8 mouse cellular contexts compared by ENCODE assay signal in the genomic region with DNA sequence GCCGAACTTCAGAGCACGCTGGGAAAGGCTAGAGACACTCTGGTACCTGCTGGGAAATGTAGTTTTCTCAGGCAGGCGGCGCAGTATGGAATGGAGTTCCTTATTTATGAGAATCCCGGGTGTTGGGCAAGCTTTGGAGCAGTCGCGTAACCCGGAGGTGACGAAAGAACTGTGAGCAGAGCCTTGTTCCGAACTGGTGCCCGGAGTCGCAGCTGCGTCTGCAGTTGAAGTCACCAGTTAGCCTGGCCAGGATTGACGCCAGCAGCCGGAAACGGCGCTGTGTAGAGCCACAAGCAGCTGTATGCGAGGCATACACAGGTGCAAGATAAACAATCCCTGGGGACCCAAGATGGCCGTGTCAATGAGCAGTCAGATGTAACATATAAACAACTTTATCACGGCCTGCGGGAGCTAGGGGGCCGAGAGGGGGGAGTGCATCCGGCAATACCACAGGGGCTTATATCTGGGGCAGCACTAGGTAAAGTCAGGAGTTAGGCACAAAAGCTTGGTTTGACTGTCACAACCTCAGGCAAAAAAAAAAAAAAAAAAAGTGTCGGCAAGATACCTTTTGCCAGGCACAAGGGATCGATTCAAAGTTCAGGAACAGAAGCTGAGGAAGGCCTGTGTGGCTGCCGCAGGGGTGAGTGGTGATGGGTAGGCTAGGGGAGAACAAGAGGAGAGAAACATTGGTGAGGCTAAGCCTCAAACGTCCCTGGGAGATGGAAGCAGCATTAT. TPM values are rescaled to one million over a fixed set of nuclear protein-coding genes. Genes with fewer than 3 reads are reported as not detected.
A peak's percentile ranks its signal among the peaks of the same experiment; 100 is the strongest.
DNase-seq lines count a peak whose midpoint lies in the region; ATAC-seq and TF ChIP-seq lines count a peak whose summit lies in the region.

TSS of gene Neil1 (minus strand) at position 162 of the 735 bp plus-strand sequence.

- H3K27me3 ChIP-seq in embryonic facial prominence, embryonic 14.5 days (replicated peaks; ENCODE audit: control insufficient read depth, insufficient read depth, low read length) = no peaks in the 10 kb centered on the region
- H3K27me3 ChIP-seq in heart, adult 2 months (ENCODE audit: control insufficient read depth, insufficient read depth, low read length) = no peaks in the 10 kb centered on the region
- H3K27me3 ChIP-seq in kidney, adult 2 months (replicated peaks; ENCODE audit: control insufficient read depth, insufficient read depth, low read length) = no peaks in the 10 kb centered on the region
- no peaks in the 10 kb centered on the region for H3K27me3 ChIP-seq in limb, embryonic 11.5 days (ENCODE audit: control insufficient read depth, insufficient read depth, low read length)
- 0 out of 2 replicates have a peak, but pooled peaks cover 2% of the 10 kb centered on the region for H3K27me3 ChIP-seq in midbrain, embryonic 13.5 days
- no peaks in the 10 kb centered on the region for H3K27me3 ChIP-seq in small intestine, adult 2 months (ENCODE audit: control insufficient read depth, insufficient read depth, low read length)

- no peaks in the 10 kb centered on the region for H3K4me1 ChIP-seq in embryonic facial prominence, embryonic 14.5 days (ENCODE audit: control insufficient read depth, insufficient read depth, low read length)
- H3K4me1 ChIP-seq in heart, adult 2 months (ENCODE audit: control insufficient read depth, insufficient read depth, low read length) = peaks cover 2% of the 10 kb centered on the region; the same call in 1 of the 2 replicates
- H3K4me1 ChIP-seq in kidney, adult 2 months (ENCODE audit: control insufficient read depth, insufficient read depth, low read length) = 0 out of 2 replicates have a peak, but pooled peaks cover 6% of the 10 kb centered on the region
- peaks cover 5% of the 10 kb centered on the region for H3K4me1 ChIP-seq in limb, embryonic 11.5 days (ENCODE audit: control insufficient read depth, insufficient read depth, low read length)
- H3K4me1 ChIP-seq in midbrain, embryonic 13.5 days (replicated peaks) = peaks cover 22% of the 10 kb centered on the region
- peaks cover 14% of the 10 kb centered on the region for H3K4me1 ChIP-seq in small intestine, adult 2 months (ENCODE audit: control insufficient read depth, insufficient read depth, insufficient read length, low read length)

- WGBS in embryonic facial prominence, embryonic 14.5 days = 2% methylated on average over 27 of the region's 27 CpGs
- WGBS in heart, adult 2 months = 2% methylated on average over 27 of the region's 27 CpGs
- 2% methylated on average over 27 of the region's 27 CpGs for WGBS in kidney, adult 2 months
- WGBS in limb, embryonic 11.5 days = 1% methylated on average over 27 of the region's 27 CpGs
- under 1% methylated on average over 27 of the region's 27 CpGs for WGBS in midbrain, embryonic 13.5 days
- under 1% methylated on average over 27 of the region's 27 CpGs for WGBS in small intestine, adult 2 months

- ATAC-seq in embryonic facial prominence, embryonic 14.5 days (ENCODE audit: low read depth) = peak; percentile 95
- ATAC-seq in limb, embryonic 11.5 days (ENCODE audit: insufficient number of reproducible peaks, low FRiP score, low TSS enrichment, low read depth) = peak; percentile 85
- ATAC-seq in midbrain, embryonic 13.5 days = peak; percentile 95

- TF ChIP-seq EP300 in heart, adult 2 months (IDR thresholded peaks at IDR 0.05; ENCODE audit: insufficient read depth, low read depth, low read length) = peak; percentile 78; the same call in 1 of the 2 replicates

- H3K36me3 ChIP-seq in embryonic facial prominence, embryonic 14.5 days (ENCODE audit: control insufficient read depth, insufficient read depth, low read length) = 0 out of 2 replicates have a peak, but pooled peaks cover 3% of the 10 kb centered on the region
- H3K36me3 ChIP-seq in heart, adult 2 months (ENCODE audit: control insufficient read depth, insufficient read depth, low read length) = no peaks in the 10 kb centered on the region
- H3K36me3 ChIP-seq in kidney, adult 2 months (ENCODE audit: control insufficient read depth, insufficient read depth, low read length) = no peaks in the 10 kb centered on the region
- H3K36me3 ChIP-seq in limb, embryonic 11.5 days (ENCODE audit: control insufficient read depth, insufficient read depth, low read length) = no peaks in the 10 kb centered on the region
- H3K36me3 ChIP-seq in midbrain, embryonic 13.5 days = peaks cover 15% of the 10 kb centered on the region
- H3K36me3 ChIP-seq in small intestine, adult 2 months (ENCODE audit: control insufficient read depth, insufficient read depth, low read length) = peaks cover 2% of the 10 kb centered on the region; the same call in 1 of the 2 replicates

- peak; percentile 98 for DNase-seq in 416B (ENCODE audit: low read depth)
- DNase-seq in adrenal gland, postnatal 4 days (ENCODE audit: low spot score in 2 of 2) = peak in 1 of 2 experiments; percentile 69
- DNase-seq in embryonic facial prominence, embryonic 14.5 days (ENCODE audit: low spot score) = peak; percentile 97
- peak; percentile 87 to 92 for DNase-seq in heart, adult 2 months
- peak; percentile 94 for DNase-seq in kidney, adult 2 months
- peak; percentile 88 for DNase-seq in limb, embryonic 11.5 days (ENCODE audit: low spot score)

- peak; percentile 88 for TF ChIP-seq POLR2A in heart, adult 2 months (IDR thresholded peaks at IDR 0.05; ENCODE audit: insufficient read depth, low read depth, low read length)
- peak; percentile 56 for TF ChIP-seq POLR2A in kidney, adult 2 months (IDR thresholded peaks at IDR 0.05; ENCODE audit: low read depth, low read length)
- peak; percentile 73 for TF ChIP-seq POLR2A in small intestine, adult 2 months (IDR thresholded peaks at IDR 0.05; ENCODE audit: low read depth, low read length)

- no peaks in the 10 kb centered on the region for H3K9me3 ChIP-seq in embryonic facial prominence, embryonic 14.5 days (ENCODE audit: control insufficient read depth, low read length)
- H3K9me3 ChIP-seq in limb, embryonic 11.5 days (ENCODE audit: control insufficient read depth, low read length) = no peaks in the 10 kb centered on the region
- H3K9me3 ChIP-seq in midbrain, embryonic 13.5 days = no peaks in the 10 kb centered on the region

- peak within 1 kb of the TSS; percentile 67 for H3K4me2 ChIP-seq in embryonic facial prominence, embryonic 14.5 days (ENCODE audit: low read depth, low read length)
- peak within 1 kb of the TSS; percentile 85 for H3K4me2 ChIP-seq in limb, embryonic 11.5 days (ENCODE audit: low read depth, severe bottlenecking)
- peak within 1 kb of the TSS; percentile 81 for H3K4me2 ChIP-seq in midbrain, embryonic 13.5 days (replicated peaks)

- peak within 1 kb of the TSS; percentile 85 for H3K27ac ChIP-seq in embryonic facial prominence, embryonic 14.5 days (replicated peaks; ENCODE audit: low read depth, low read length)
- H3K27ac ChIP-seq in heart, adult 2 months = peak within 1 kb of the TSS; percentile 85
- peak within 1 kb of the TSS; percentile 77 for H3K27ac ChIP-seq in kidney, adult 2 months (ENCODE audit: insufficient read depth, low read depth, low read length)
- peak within 1 kb of the TSS; percentile 76 for H3K27ac ChIP-seq in limb, embryonic 11.5 days (replicated peaks; ENCODE audit: low read depth, low read length)
- H3K27ac ChIP-seq in midbrain, embryonic 13.5 days = peak within 1 kb of the TSS; percentile 92
- H3K27ac ChIP-seq in small intestine, adult 2 months (ENCODE audit: insufficient read depth, low read depth, low read length) = peak within 1 kb of the TSS; percentile 82

- H3K79me2 ChIP-seq in heart, adult 2 months (replicated peaks; ENCODE audit: control insufficient read depth, insufficient read depth, low read length) = no peaks in the 10 kb centered on the region

- peak within 1 kb of the TSS; percentile 51 for H3K4me3 ChIP-seq in embryonic facial prominence, embryonic 14.5 days (ENCODE audit: low read depth, low read length)
- peak within 1 kb of the TSS; percentile 62 for H3K4me3 ChIP-seq in heart, adult 2 months
- H3K4me3 ChIP-seq in kidney, adult 2 months (ENCODE audit: insufficient read depth, low read depth, low read length) = peak within 1 kb of the TSS; percentile 73
- H3K4me3 ChIP-seq in limb, embryonic 11.5 days (ENCODE audit: low read depth, low read length) = peak within 1 kb of the TSS; percentile 50
- H3K4me3 ChIP-seq in midbrain, embryonic 13.5 days (replicated peaks) = peak within 1 kb of the TSS; percentile 57
- H3K4me3 ChIP-seq in small intestine, adult 2 months (ENCODE audit: low read depth, low read length) = peak within 1 kb of the TSS; percentile 66

- intact Hi-C loops in heart, adult 2 months (cut with DNase I) = loop anchor here (2.0 to 5.0 kb wide), 2 partner anchors 294 to 614 kb away; partner anchors contain the start of gene Ppcdc

- peak within 1 kb of the TSS; percentile 70 for H3K9ac ChIP-seq in embryonic facial prominence, embryonic 14.5 days (ENCODE audit: low read depth, low read length)
- H3K9ac ChIP-seq in heart, adult 2 months (ENCODE audit: low read depth, low read length) = peak within 1 kb of the TSS; percentile 64
- H3K9ac ChIP-seq in limb, embryonic 11.5 days (ENCODE audit: low read length) = peak within 1 kb of the TSS; percentile 75
- H3K9ac ChIP-seq in midbrain, embryonic 13.5 days (replicated peaks) = peak within 1 kb of the TSS; percentile 76

- peak; percentile 40 for TF ChIP-seq CTCF in heart, adult 2 months (IDR thresholded peaks at IDR 0.05)
- 0 out of 2 replicates have a peak, but pooled peaks have one; percentile 0 for TF ChIP-seq CTCF in kidney, adult 2 months (conservative IDR thresholded peaks at IDR 0.05; ENCODE audit: insufficient read depth, insufficient read length, low read depth, low read length)
- no peak for TF ChIP-seq CTCF in small intestine, adult 2 months (IDR thresholded peaks at IDR 0.05; ENCODE audit: extremely low read depth, insufficient read length, insufficient replicate concordance, low read depth, low read length)

RNA-seq across cellular contexts. Expression of gene Neil1, which starts in this region (rescaled TPM):
- total RNA-seq in adrenal gland, postnatal 4 days (2021) = 10 to 100 TPM; 10.8 to 11.1 TPM
- polyA plus RNA-seq in embryonic facial prominence, embryonic 14.5 days (2014; fragmentation: Nextera tagmentation; extraction: Ambion mirVana) = 6.5 and 7.7 TPM in 2 replicates
- total RNA-seq in heart, adult 2 months (2021) = 1 to 10 TPM; 5.4 to 5.9 TPM
- 8.0 and 8.2 TPM in 2 replicates for polyA plus RNA-seq in heart, adult 2 months (2012; rRNA removed)
- 11.3 and 13.3 TPM in 2 replicates for polyA plus RNA-seq in kidney, adult 2 months (2012; rRNA removed)
- polyA plus RNA-seq in limb, embryonic 11.5 days (2014; fragmentation: Nextera tagmentation; extraction: Ambion mirVana) = 6.1 and 6.2 TPM in 2 replicates
- 10.4 TPM in 2 replicates for polyA plus RNA-seq in midbrain, embryonic 13.5 days (2015; fragmentation: Nextera tagmentation; extraction: Ambion mirVana)
- polyA plus RNA-seq in small intestine, adult 2 months (2012; rRNA removed) = 4.4 and 8.5 TPM in 2 replicates
